Mouse (Mus musculus) right cerebral cortex, postnatal 36 days (tissue): ENCODE results near the gene Wdr66.
"Not testable (repeated sequence)": the region's sequence is repeated elsewhere in the genome, so short reads cannot be mapped to it uniquely, and the experiment has no call there.

ENCODE experiments used
- DNase-seq, 2 experiments: peaks; one replicate each; pipeline ENCODE4 v3.0.0; 2022; ENCODE audit warnings: low spot score in 2 of 2, mixed read lengths in 1 of 2

Gene Wdr66

DNA sequence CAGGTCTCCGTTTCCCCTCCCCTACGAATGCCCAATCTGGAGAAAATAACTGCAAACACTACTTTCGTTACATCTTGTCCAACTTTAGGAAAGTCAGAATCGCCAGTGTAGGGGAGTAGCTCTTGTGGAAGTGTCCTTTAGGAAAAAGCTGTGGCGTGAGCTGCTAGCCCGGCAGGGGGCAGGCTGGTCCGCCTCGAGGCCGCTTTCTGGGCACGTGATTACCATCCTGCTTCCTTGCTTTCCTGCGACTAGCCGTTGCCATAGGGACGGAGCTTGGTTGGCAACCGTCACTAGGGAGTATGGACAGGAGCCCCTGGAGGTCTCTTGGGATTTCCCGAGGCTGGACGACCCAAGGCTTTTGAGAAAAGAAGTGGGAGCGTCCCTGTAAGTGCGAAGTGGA, at the start of gene Wdr66:
Wdr66 (plus strand) TSS at position 269 of the 400 bp plus-strand sequence.
- DNase-seq: peak; percentile 89 to 90

DNA sequence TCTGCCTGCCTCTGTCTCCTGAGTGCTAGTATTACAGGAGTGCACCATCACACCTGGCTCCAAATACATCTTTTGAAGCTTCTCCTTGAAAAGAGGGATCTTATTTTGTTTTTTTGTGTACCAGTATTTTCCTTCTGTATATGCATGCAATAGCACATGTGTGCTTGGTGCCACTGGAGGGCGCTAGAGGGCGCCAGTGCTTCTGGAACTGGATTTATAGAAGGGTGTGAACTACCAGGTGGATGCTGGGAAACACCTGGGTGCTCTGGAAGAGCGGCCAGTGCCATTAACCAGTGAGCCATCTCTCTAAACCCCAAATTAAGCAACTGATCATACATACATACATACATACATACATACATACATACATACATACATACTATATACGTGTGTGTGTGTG, 49.1 kb upstream of the Wdr66 start:
- DNase-seq: not testable (repeated sequence)

DNA sequence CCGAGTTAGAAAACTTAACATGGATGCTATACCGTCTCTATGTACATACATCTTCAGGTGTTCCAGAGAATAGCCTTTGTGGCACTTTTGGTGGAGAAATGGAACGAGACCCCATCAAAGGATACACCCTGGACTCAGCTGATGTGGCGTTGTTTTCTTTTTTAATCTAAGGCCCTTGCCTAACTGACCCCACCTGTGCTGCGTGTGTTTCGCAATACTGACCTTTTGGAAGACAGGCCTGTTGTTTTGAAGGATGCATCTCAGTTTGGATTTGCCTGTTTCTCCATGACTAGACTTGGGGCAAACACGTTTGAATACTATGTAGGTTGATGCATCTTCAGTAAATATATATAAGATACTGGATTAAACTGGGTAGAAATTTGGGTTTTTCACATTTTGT, 48.3 kb upstream of the Wdr66 start:
- not testable (repeated sequence) for DNase-seq

DNA sequence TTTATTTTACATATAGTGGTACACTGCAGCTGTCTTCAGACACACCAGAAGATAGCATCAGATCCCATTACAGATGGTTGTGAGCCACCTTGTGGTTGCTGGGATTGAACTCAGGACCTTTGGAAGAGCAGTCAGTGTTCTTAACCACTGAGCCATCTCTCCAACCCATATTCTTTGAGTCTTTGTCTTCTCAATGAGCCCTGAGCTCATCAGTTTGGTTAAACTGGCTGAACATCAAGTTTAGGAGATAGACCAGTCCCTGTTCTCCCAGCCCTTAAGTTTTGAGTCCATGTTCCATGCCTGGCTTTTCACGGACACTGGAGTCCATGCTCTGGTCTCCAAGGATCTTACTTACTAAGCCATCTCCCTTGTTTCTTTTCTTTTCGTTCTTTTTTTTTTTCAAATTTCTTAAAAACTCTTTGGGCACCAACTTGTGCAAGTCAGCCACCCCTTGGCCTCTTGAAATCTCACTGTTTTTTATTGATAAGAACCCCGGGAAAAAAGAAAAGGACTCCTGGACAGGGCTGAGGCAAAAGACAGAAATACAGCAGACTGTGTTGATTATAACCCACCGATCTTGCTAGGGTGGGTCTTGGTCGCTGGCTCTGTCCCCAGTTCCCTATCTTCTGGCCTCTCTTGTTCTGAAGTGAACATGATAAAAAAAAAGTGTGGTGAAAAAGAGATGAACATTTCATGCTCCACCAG, 29.4 kb upstream of the Wdr66 start:
- not testable (repeated sequence) for DNase-seq

DNA sequence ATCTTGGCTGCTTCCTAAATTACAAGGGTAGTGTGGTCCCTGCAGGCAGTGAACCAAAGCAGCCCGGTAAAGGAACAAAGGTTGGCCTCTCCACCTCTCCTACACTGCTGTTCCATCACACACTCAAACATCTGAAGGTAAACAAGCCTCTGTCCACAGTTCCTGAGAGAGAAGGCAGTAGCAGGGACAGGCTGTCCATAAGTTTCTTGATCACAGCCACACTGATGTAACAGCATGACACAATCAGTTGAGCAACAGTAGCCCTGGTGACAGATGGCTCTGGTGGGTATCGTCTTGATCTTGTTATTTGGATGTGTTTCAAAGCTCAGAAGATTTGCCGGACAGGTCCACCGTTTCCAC, 28.9 kb upstream of the Wdr66 start:
- no peak for DNase-seq

DNA sequence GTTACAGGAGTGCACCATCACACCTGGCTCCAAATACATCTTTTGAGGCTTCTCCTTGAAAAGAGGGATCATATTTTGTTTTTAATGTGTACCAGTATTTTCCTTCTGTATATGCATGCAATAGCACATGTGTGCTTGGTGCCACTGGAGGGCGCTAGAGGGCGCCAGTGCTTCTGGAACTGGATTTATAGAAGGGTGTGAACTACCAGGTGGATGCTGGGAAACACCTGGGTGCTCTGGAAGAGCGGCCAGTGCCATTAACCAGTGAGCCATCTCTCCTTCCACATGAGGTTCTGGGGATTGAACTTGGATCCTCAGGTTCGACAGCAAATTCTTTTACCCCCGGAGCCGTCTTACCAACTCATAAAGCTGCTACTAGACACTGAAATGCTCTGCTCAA, 28.0 kb upstream of the Wdr66 start:
- not testable (repeated sequence) for DNase-seq

DNA sequence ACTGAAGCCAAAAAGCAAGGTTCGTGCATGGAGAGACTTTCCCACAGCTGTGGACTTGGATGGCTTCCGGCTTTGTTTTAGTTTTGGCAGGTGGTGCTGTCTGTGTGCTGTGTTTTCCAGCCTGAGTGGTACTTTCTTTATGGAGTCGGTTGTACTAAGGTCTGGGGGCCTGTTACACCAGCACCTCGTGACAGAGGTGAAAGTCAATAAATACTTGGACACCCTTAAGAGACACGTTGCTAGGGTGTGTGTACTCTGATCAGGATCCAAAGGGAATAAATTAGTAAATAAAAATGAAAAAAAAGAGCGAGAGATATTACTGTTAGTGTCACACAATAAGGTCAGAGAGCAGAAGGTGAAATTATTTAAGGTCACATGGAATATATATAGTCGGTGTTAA, 25.1 kb upstream of the Wdr66 start:
- no peak for DNase-seq

DNA sequence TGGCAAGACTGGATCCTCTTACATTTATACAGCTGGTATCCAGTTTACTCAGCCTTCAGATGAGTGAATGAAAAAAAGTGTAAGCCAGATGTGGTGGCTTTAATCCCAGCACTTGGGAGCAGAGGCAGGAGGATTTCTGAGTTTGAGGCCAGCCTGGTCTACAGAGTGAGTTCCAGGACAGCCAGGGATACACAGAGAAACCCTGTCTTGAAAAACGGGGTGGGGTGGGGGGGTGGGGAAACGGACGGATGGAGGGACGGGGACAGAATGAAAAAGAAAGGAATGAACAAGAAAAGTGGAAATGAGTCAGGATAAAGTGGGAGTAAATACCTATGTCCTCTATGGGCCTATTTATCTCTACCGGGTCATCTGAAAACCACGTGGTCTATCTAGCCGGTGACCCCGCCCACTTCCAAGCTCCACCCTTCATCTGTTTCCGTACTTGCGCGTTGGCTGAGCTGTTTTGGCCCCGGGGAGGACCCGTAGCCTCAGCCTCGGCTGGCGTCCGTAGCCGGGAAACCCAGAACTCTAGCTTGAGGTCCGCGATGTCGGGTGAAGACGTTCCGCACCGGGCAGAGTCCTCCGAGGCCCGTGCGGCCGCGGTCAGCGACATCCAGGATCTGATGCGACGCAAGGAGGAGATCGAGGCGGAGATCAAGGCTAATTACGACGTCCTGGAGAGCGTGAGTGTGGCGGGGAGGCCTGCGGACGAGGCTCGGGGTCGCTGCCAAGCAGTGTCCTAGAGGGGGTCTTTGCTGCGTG, 24.0 kb upstream of the Wdr66 start:
- peak; percentile 94 to 95 for DNase-seq

DNA sequence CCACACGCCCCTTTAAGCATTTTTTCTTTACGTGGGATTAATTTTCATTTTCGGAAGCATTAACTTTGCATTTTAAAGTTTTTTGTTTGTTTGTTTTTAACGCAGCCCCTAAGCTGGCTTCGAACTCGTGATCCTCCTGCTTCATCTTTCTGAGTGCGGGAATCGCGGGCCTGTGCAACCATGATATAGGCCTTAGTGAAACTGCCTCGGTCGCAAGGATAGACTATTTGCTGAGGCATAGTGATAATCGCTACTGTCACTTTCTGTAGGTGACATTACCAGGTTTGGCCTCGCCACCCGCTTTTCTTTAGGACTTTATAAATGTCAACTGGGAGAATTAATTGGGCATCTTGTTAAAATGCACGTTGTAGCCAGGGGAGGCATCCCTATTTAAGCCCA, 23.4 kb upstream of the Wdr66 start:
- no peak for DNase-seq

DNA sequence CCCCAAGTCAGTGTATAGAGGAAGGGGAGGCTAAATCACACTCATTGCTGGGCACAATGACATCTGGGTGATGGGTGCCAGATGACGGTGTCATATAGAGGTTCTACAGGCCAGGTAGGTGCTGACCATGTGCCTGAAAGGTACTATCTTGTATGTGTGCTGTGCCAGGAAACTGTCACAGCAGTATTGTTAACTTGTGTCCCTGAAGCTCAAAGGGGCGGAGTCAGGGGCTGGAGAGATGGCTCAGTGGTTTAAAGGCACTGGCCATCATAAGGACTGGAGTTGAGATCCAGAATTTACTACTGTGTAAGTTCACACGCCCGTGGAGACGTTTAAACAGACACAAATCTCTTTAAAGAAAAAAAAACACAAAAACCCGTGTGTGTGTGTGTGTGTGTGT, 22.6 kb upstream of the Wdr66 start:
- no peak for DNase-seq

DNA sequence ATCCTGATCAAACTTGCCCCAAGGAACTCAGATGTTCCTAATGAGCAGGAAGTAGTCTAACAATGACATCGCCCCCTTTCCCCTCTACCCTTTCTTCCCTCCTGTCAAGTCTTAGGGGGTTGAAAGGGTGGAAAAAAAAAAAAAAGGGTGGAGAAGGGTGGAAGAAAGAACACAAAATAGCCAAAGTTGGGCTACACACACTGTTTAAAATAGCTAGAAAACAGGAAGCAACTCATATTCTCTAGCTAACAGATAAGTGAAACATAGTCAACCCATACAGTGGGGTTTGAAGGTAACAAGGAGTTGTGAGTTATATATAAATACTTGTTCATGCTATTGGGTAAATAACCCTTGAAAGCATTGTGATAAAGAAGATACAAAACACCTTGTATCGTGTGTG, 19.7 kb upstream of the Wdr66 start:
- no peak for DNase-seq

DNA sequence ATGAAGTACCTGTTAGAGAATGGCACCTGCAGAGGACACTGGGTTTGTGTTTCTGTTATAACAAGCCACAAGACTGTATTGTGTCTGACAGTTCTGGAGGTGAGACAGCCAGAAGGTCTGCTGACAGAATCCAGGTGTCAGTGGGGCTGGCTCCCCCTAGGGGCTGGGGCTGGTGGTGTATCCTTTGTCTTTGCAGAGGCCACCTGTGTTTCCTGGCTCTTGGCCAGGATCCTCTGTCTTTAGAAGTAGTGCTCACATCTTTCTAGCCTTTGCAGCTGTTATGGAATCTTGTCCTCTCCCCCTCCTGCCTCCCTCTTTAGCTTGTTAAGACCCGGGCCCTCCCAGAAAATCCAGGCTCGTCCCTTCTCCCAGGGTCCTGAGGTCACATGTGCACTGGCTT, 16.2 kb upstream of the Wdr66 start:
- no peak for DNase-seq

DNA sequence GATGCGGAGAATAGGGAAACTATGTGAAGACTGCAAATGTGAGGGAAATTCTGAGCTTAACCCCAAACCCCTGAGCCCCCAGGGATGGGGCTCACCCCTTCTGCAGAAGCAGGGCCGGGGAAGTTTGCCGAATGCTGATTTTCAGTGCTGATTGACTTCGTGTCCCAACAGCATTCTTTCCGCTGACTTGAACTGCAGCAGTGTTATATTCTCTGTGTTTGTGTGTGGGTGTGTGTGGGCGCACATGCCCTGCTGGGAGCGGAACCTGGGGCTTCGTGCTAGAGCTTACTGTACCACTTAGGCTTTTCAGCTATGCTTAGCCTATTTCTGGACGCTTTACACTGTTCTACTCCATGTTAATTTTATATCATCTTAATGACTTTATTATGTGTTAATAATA, 15.5 kb upstream of the Wdr66 start:
- peak in 1 of 2 experiments; percentile 57 for DNase-seq

DNA sequence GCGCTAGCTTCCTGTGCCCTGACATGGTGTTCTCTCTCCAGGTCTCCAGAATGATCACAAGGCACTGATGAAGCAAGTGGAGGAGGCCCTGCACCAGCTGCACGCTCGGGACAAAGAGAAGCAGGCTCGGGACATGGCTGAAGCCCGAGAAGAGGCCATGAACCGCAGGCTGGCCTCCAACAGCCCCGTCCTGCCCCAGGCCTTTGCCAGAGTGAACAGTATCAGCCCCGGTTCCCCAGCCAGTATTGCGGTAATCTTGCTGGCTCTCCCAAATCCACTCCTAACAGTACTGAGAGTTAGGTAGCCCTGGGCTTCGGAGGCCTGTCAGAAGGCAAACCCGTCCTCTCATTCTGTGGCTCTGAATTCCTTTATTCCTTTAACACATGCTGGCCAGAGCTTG, 12.4 kb upstream of the Wdr66 start:
- no peak for DNase-seq

DNA sequence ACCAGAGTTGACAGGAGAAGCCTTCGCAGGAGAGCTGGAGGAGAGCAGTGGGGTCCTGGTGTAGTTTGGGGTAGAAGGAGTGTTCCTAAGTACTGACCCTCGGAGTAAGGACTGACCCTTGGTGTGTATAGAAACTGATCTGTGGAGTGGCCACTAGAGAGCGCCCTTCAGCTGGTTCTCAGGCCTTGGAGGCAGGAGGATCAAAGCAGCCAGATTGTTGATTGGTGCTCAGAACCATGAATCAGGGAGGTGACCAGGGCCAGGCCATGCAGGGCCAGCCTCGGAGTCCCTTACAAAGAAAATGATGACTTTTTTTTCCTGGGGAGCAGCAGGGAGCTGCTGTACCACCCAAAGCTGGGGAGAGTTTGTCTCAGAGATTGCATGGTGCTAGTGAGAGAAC, 6.4 kb upstream of the Wdr66 start:
- no peak for DNase-seq

DNA sequence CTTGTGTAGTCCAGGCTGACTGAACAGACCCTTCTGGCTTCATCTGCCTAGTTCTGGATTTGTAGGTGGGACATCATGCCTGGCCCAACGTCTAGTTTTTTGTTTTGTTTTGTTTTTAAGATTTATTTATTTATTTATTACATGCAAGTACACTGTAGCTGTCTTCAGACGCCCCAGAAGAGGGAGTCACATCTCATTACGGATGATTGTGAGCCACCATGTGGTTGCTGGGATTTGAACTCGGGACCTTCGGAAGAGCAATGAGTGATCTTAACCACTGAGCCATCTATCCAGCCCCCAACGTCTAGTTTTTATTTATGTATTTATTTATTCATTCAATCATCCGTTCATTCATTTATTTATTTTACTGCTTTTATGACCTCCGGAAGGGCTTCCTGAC, 512 bp upstream of the Wdr66 start:
- no peak for DNase-seq

DNA sequence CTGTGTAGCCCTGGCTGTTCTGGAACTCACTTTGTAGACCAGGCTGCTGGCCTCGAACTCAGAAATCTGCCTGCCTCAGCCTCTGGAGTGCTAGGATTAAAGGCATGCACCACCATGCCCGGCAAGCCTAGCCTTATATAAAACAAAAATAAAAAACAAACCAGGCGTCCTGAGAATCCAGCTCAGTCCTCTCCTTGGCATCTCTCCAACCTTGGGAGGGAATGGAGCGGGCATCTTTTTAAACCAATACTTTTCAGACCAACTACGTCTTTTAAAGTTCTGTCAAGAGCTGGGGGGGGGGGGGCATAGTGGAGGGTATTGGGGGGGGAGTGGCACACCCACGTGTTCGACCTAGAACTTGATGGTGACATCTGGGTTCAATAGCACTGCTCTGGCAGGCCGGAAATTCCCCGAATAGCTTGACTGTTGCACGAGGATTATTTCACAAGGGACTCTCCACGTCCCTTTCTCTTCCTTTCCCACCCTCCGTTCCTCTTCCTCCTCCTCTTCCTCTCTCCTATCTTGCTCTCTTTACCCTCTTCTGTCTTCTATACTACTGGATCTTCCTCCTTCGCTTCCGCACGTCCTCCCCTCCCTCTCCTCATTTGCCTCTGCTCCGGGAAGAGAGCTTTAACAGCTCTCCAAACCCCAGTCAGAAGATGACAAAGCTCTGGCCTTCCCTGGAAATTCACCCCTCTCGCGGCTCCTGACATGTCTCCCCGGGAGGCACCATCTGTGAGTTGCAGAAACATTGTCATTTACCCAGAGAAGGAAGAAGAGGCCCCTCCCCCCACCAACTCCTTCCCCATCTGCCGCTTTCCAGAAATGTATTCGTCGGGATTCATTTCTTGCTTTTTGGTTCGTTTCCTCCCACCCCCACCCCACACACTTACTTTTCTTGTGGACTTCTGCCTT, 5.2 kb downstream of the Wdr66 start:
- peak; percentile 75 to 80 for DNase-seq

DNA sequence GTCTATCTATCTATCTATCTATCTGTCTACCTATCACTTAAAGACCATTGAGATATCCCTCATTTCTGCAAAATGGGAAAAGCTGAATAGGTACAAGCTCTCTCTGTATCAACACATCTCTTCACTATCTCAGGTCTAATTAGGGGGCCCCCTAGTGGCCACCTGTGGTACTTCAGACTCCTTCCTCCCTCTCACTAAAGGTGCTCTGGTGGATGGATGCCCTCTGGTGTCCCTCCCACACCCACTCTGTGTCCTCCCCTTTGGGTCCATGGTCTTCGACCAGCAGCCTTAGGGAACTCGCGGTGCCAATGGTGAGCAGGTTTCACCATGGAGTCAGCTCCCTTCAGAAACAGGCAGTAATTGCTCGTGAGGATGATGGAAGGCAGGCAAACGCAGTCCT, 7.1 kb downstream of the Wdr66 start:
- peak in 1 of 2 experiments; percentile 27 for DNase-seq

DNA sequence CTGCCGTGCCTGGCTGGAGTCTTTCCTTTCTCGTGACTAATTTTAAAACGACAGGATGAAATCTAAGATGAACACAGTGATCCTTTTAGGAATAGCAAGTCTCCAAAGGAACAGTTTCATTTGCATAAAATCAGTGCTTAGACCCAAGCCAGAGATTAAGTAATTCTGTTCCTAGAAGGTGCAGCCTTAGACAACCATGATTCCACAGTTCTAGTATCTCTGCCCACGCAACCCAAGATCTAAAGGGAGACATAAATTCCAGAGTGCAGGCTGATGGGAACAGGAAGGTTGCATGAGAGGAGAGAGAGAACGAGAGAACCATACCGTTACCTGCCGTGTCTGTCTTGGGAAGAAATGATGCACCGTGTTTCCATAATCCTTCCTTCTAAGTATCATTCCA, 8.8 kb downstream of the Wdr66 start:
- DNase-seq: no peak

DNA sequence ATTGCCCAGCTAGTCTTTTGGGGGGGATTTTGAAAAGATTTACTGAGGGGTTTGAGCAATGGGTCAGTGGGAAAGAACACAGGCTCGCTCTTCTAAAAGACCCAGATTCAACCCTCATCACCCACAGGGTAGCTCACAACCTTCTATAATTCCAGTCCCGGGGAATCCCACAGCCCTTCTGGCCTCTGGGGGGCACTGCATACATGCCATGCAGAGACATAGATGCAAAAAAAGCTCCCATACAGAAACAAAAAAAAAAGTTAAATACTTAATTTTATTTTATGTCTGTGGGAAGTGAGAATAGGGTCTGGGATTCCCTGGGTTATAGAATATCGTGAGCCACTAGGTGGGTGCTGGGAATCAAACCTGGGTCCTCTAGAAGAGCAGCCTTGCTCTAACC, 15.0 kb downstream of the Wdr66 start:
- no peak for DNase-seq

DNA sequence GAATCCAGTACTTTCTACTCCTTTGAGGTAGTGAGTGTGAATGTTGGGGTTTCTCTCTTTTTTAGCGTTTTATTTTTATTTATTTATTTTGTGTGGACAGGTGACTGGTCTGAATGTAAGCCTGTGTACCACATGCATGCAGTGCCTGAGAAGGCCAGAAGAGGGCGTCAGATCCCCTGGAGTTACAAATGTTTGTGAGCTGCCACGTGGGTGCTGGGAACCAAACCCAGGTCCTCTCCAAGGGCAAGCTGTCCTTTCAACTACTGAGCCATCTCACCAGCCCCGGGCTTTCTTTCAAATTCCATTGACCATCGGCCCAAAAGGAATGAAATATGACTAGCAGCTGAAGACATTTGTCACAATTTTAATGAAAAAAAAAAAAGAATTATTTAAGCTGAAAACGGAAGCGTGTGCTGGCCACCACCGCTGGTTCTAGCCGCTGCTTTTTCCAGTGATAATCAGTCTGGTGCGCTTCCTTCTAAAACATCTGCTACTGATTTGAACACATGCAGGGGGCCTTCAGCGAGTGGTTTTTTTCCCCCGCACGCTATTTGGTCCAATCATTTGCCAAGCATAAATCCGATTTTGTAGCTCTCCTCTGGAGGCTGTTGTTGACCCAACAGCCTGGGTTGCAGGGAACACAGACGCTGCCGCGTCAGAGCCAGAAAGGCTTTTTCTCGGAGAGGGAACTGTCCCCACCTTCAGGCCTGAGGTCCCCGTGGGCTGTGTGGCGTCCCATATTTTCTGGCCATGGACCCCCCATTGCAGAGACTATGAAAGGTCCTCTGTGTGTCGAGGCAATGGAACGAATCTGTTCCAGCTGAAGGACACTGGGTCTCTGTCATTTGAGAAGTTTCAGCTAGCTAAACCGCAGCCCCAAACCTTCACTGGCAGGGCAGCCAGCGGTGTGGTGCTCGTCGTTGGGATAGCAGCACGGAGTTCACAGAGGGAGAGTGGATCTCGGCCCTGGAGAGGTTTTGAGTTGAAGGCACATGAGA, 16.9 kb downstream of the Wdr66 start:
- no peak for DNase-seq
